Mouse (Mus musculus) midbrain, embryonic 10.5 days (tissue): ENCODE measurements around the gene Rgs6. TPM values are rescaled to one million over a fixed set of nuclear protein-coding genes. Genes with fewer than 3 reads are reported as not detected.
A peak's percentile ranks its signal among the peaks of the same experiment; 100 is the strongest.

Experiments
- DNase-seq: peaks from one replicate; pipeline ENCODE4 v3.0.0-alpha.2; 2017; ENCODE audit warnings: low spot score
- H3K27ac ChIP-seq: fragments of 300-500 bp; sonication (generic); replicated peaks from 2 replicates; pipeline ENCODE4 v1.5.1; 2016; ENCODE audit warnings: mild to moderate bottlenecking
- H3K27me3 ChIP-seq: fragments of 300-500 bp; sonication (generic); 2 replicates; pipeline ENCODE4 v1.6.1; 2016; ENCODE audit warnings: low read depth, mild to moderate bottlenecking; ENCODE audit not compliant: poor library complexity, severe bottlenecking
- H3K36me3 ChIP-seq: fragments of 300-500 bp; sonication (generic); 2 replicates; pipeline ENCODE4 v1.6.1; 2016; ENCODE audit warnings: mild to moderate bottlenecking, moderate library complexity
- H3K4me1 ChIP-seq: fragments of 300-500 bp; sonication (generic); 2 replicates; pipeline ENCODE4 v1.6.1; 2016
- H3K4me3 ChIP-seq: fragments of 300-500 bp; sonication (generic); 2 replicates; pipeline ENCODE4 v1.5.1; 2016; ENCODE audit warnings: mild to moderate bottlenecking, moderate library complexity
- H3K9me3 ChIP-seq: fragments of 300-500 bp; sonication (generic); replicated peaks from 2 replicates; pipeline ENCODE4 v1.6.1; 2016; ENCODE audit warnings: mild to moderate bottlenecking
- WGBS: fragments of 180-500 bp; shearing (Covaris S2); methylation state at CpG from one replicate; pipeline ENCODE4 v1.1.7; 2016; 5-methylcytosine and 5-hydroxymethylcytosine counted together
- polyA plus RNA-seq: library from polyadenylated mRNA; unstranded; fragments of >200 nt; fragmentation: Nextera tagmentation; extraction: Ambion mirVana; gene quantifications from 2 replicates; pipeline ENCODE4 v1.2.1, GENCODE M21; 2016

Rgs6 gene
- polyA plus RNA-seq, 1 experiment from 2014 or later, result 0.33 TPM

- WGBS, result 72% methylated on average over 6 of the region's 6 CpGs
Observed at GRCm38 (mm10) chr12:83127955-83128354, 539.9 kb downstream of the Rgs6 start.

DNA sequence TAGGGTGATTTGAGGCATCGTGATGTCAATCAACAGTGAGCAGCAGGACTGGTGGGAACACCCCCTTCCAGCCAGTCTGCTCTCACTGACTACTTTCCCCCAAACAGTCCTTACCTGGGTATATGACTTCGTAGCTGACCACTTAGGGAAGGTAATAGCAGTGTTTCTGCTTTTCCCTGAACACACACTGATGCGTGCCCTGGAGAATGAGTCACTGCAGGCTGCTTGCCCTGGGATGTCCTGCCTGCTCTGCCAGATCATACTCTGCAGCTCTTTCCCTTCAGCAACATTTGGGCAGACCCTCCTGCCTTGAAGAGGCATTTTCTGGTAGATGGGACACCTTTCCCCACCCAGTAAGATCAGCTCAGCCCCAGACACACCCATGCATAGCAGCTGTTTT, 540.5 kb downstream of the Rgs6 start:
- H3K27me3 ChIP-seq, result no peaks in the 10 kb centered on the region
- no peaks in the 10 kb centered on the region for H3K36me3 ChIP-seq
- H3K4me3 ChIP-seq, result no peak overlapping the region
- WGBS, result 89% methylated on average over 3 of the region's 3 CpGs
- H3K4me1 ChIP-seq, result peaks cover 19% of the 10 kb centered on the region
- no peaks in the 10 kb centered on the region for H3K9me3 ChIP-seq
- H3K27ac ChIP-seq, result no peak overlapping the region
- DNase-seq, result no peak

More at GRCm38 (mm10) chr12:83127955-83128354, 539.9 kb downstream of the Rgs6 start:
- peaks cover 19% of the 10 kb centered on the region for H3K4me1 ChIP-seq
- no peaks in the 10 kb centered on the region for H3K36me3 ChIP-seq
- no peaks in the 10 kb centered on the region for H3K27me3 ChIP-seq
- no peak overlapping the region for H3K4me3 ChIP-seq
- no peak for DNase-seq
- no peaks in the 10 kb centered on the region for H3K9me3 ChIP-seq
- H3K27ac ChIP-seq, result 0 out of 2 replicates have a peak overlapping the region, but pooled peaks have one; percentile 13

DNA sequence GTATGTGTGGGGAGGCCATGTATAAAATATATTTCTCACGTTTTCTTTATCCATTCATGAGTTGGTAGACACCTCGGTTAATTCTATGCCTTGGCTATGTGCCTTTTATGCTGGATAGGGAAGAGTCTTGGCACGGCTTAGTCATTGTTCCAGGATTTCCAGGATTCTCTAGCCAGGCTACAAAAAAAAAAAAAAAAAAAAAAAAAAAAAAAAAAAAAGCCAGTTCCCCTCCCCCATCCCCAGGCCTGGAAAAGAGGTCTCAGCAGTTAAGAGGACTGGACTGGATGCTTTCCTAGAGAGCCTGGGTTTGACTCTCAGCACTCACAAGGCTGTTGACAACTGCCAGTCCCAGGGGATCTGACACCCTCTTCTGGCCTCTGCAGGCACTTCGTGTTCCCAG, 543.3 kb downstream of the Rgs6 start:
- 61% methylated on average over 4 of the region's 4 CpGs for WGBS
- peaks cover 16% of the 10 kb centered on the region for H3K4me1 ChIP-seq
- H3K4me3 ChIP-seq, result no peak overlapping the region
- no peaks in the 10 kb centered on the region for H3K27me3 ChIP-seq
- H3K27ac ChIP-seq, result no peak overlapping the region; the same call in 1 of the 2 replicates
- H3K36me3 ChIP-seq, result no peaks in the 10 kb centered on the region
- no peaks in the 10 kb centered on the region for H3K9me3 ChIP-seq
- DNase-seq, result no peak

DNA sequence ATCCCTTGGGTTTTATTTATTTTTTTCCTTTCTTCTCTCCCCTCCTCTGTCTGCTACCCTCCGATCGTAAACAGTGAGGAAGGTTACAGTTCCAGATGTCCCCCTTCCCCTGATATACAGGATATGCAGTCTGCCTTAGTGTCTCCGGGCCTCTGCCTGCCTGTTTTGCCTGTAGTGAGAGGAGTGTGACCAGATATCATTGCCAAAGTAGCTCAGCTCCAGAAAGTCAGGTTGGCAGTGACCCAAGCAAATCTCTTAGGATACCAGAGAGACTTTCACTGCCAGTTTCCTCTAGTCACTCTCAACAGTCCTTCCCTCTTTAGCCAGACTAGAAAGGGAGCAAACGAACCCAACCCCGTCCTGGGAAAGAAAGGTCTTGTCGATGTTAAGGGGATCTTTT, 545.7 kb downstream of the Rgs6 start:
- Histone ChIP-seq H3K27ac (no peak overlapping the region), H3K27me3 (no peaks in the 10 kb centered on the region), H3K4me3 (no peak overlapping the region), H3K4me1 (peaks cover 8% of the 10 kb centered on the region; the same call in 1 of the 2 replicates), H3K9me3 (no peaks in the 10 kb centered on the region), H3K36me3 (no peaks in the 10 kb centered on the region)
- WGBS, result 83% methylated on average over 6 of the region's 6 CpGs
- no peak for DNase-seq

- WGBS, result 88% methylated on average over 5 of the region's 5 CpGs
- H3K4me3 ChIP-seq, result no peak overlapping the region
- H3K4me1 ChIP-seq, result peaks cover 8% of the 10 kb centered on the region; the same call in 1 of the 2 replicates
- no peaks in the 10 kb centered on the region for H3K27me3 ChIP-seq
- H3K27ac ChIP-seq, result no peak overlapping the region
- DNase-seq, result no peak
- H3K9me3 ChIP-seq, result no peaks in the 10 kb centered on the region
- no peaks in the 10 kb centered on the region for H3K36me3 ChIP-seq
Observed at GRCm38 (mm10) chr12:83136031-83136430, 547.9 kb downstream of the Rgs6 start.

DNA sequence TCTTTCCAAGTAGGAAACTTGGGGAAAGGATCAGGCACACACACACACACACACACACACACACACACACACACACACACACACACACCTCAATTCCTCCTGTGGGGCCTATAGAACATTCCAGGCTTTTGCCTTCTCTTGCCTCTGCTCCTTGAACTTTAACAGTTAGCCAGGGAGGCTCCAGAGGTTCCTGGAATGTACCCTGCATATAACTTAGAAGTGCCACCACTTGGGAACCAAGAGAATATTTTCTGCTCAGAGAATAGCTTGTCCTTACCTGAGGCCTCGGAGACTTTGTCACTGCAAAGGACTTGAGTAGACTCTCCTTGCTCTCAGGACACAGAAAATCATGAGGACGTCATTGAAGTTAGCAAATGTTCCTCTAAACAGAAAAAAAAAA, 548.4 kb downstream of the Rgs6 start:
- Histone ChIP-seq H3K27me3 (no peaks in the 10 kb centered on the region), H3K27ac (no peak overlapping the region), H3K36me3 (no peaks in the 10 kb centered on the region), H3K4me3 (no peak overlapping the region), H3K4me1 (peaks cover 8% of the 10 kb centered on the region; the same call in 1 of the 2 replicates), H3K9me3 (no peaks in the 10 kb centered on the region)
- no peak for DNase-seq
- 90% methylated on average over 2 of the region's 2 CpGs for WGBS

DNA sequence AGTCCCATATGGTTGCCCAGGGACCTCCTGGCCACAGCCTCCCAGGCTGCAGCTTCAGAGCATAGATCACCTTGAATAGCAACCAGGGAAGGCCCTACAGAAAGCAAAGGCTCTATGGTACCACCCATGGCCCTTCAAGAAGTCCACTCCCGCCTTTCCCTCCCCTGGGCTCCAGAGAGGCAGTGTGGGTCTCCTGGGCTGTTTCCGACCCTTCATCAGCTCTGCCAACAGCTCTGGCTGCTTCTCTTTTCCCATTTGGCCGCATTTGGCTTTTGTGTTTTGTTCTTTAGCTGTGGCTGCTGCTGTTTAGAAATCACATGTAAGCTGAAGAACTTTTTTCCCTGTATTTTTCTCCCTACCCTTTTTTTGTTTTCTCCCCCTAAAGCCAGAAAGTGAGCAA, 548.9 kb downstream of the Rgs6 start:
- H3K27me3 ChIP-seq, result no peaks in the 10 kb centered on the region
- peaks cover 2% of the 10 kb centered on the region; the same call in 1 of the 2 replicates for H3K4me1 ChIP-seq
- H3K27ac ChIP-seq, result no peak overlapping the region
- 62% methylated on average over 3 of the region's 3 CpGs for WGBS
- H3K36me3 ChIP-seq, result no peaks in the 10 kb centered on the region
- DNase-seq, result no peak
- H3K4me3 ChIP-seq, result no peak overlapping the region
- no peaks in the 10 kb centered on the region for H3K9me3 ChIP-seq

DNA sequence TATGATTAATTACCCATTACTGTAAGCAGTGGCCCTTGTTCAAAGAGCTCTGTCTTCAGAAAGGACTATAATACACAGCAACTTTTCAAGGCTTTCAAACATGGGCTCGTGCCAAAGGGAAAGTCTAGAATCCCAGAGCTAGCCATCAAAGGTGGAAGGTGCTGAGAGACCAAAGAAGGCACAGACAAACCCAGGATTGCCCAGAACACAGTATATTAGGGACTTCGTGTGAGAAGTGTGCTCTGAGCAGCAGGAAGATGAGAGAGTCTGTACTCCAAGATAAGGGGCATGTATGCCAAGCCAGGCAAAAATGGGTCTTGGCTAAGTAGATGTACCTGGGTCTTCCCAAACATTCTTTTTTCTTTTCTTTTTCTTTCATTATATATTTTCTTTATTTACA, 553.1 kb downstream of the Rgs6 start:
- Histone ChIP-seq H3K36me3 (no peaks in the 10 kb centered on the region), H3K4me1 (peaks cover 16% of the 10 kb centered on the region), H3K4me3 (no peak overlapping the region), H3K27me3 (no peaks in the 10 kb centered on the region), H3K27ac (no peak overlapping the region), H3K9me3 (no peaks in the 10 kb centered on the region)
- 75% methylated on average over 2 of the region's 2 CpGs for WGBS
- DNase-seq, result no peak

DNA sequence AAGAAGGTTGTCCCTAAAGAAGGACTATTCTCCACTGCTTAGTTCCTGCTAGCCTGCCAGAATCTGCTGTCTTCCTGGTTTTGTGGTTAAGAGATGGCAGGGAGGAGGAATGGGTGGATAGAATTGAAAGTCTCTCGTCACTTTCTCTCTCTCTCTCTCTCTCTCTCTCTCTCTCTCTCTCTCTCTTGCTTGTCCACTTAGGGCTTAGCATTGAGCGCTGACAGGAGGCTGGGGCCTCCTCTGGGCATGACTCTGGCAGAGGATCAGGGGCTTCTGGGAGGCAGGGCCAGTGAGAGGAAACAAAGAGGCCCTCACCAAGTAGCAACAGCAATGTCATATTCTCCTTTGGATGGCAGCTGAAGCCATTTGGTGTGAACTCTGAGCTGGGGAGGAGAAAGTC, 554.4 kb downstream of the Rgs6 start:
- Histone ChIP-seq H3K27ac (0 out of 2 replicates have a peak overlapping the region, but pooled peaks have one; percentile 42), H3K4me3 (no peak overlapping the region), H3K9me3 (no peaks in the 10 kb centered on the region), H3K4me1 (peaks cover 23% of the 10 kb centered on the region), H3K27me3 (no peaks in the 10 kb centered on the region), H3K36me3 (no peaks in the 10 kb centered on the region)
- WGBS, result 74% methylated on average over 2 of the region's 2 CpGs
- DNase-seq, result no peak

DNA sequence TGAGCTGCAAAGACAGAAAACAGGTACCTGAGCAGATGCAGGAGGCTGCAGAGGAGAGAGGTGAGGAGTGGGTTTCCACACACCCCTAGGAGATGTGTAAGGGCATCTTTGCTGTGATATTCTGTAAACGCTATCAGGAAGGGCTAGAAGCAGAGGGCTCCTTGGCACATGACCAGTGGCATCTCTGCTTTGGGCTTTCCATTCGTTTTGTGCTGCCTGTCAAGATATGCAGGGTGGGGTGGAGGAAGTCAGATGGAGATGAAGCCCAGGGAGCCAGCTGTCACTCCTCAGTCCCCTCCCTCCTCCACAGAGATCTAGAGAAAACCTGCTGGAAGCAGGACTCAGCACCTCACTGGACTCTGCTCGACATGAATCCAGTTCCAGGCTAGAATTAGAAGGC, 555.0 kb downstream of the Rgs6 start:
- 58% methylated on average over 3 of the region's 3 CpGs for WGBS
- Histone ChIP-seq H3K27me3 (no peaks in the 10 kb centered on the region), H3K36me3 (no peaks in the 10 kb centered on the region), H3K9me3 (no peaks in the 10 kb centered on the region), H3K27ac (0 out of 2 replicates have a peak overlapping the region, but pooled peaks have one; percentile 42), H3K4me1 (peaks cover 23% of the 10 kb centered on the region), H3K4me3 (no peak overlapping the region)
- no peak for DNase-seq

DNA sequence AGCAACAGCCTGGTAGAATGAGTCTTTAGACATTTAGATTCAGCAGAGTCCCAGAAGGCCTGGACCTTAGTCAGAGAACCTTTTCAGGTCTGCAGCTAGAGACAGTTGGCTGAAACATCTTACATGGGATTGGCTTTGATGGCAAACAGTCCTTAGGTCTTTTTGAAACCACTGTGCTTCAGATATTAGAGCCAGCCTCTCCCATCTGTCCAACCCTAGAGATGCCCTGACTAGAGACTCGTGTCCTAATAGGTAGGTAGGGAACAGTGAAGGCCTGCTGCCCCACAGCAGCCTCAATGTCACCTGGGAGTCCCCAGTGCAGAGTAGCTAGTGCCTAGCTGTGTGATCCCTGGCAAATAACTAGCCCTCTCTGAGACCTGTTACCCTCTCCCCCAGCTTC, 555.5 kb downstream of the Rgs6 start:
- Histone ChIP-seq H3K4me3 (no peak overlapping the region), H3K27me3 (no peaks in the 10 kb centered on the region), H3K4me1 (peaks cover 23% of the 10 kb centered on the region), H3K9me3 (no peaks in the 10 kb centered on the region), H3K27ac (no peak overlapping the region; the same call in 1 of the 2 replicates), H3K36me3 (no peaks in the 10 kb centered on the region)
- 81% methylated on average over 1 of the region's 1 CpGs for WGBS
- DNase-seq, result no peak

- 94% methylated on average over 3 of the region's 3 CpGs for whole genome bisulfite sequencing
- no peak for DNase-seq
Observed at GRCm38 (mm10) chr12:83145074-83145473, 557.0 kb downstream of the Rgs6 start.

GRCm38 (mm10) chr12:83145902-83146301, 557.8 kb downstream of the Rgs6 start:
- Histone ChIP-seq H3K27me3 (no peaks in the 10 kb centered on the region), H3K36me3 (no peaks in the 10 kb centered on the region), H3K27ac (no peak overlapping the region), H3K4me1 (peaks cover 23% of the 10 kb centered on the region), H3K4me3 (no peak overlapping the region), H3K9me3 (no peaks in the 10 kb centered on the region)
- 89% methylated on average over 3 of the region's 3 CpGs for WGBS
- no peak for DNase-seq

More at GRCm38 (mm10) chr12:83145074-83145473, 557.0 kb downstream of the Rgs6 start:
- Histone ChIP-seq H3K27me3 (no peaks in the 10 kb centered on the region), H3K4me1 (peaks cover 23% of the 10 kb centered on the region), H3K4me3 (no peak overlapping the region), H3K36me3 (no peaks in the 10 kb centered on the region), H3K9me3 (no peaks in the 10 kb centered on the region), H3K27ac (peak overlapping the region; percentile 52; the same call in 1 of the 2 replicates)

DNA sequence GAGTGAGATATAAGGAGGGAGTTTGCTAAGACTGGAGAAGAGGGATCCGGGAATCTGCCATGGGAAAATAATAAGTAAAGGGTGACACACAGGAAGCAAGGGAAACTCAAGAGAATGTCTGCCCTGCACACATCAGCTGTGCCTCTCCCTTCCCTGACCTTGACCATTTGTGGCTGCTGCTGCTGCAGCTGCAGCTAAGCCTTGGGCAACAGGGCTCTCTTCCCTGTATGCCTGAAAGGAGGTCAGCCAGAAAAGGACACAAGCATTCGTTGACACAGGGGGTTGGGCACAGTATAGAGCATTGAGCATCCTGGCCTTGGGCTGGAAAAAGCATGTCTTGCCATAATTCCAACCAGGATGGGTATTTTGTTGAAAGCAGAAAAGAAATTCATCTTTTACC, 558.8 kb downstream of the Rgs6 start:
- DNase-seq, result no peak
- H3K36me3 ChIP-seq, result no peaks in the 10 kb centered on the region
- no peaks in the 10 kb centered on the region for H3K9me3 ChIP-seq
- no peak overlapping the region for H3K27ac ChIP-seq
- H3K27me3 ChIP-seq, result no peaks in the 10 kb centered on the region
- 74% methylated on average over 2 of the region's 2 CpGs for WGBS
- H3K4me1 ChIP-seq, result peaks cover 23% of the 10 kb centered on the region
- no peak overlapping the region for H3K4me3 ChIP-seq
